ENCODE assay signal across 23 mouse cellular contexts in the genomic region with DNA sequence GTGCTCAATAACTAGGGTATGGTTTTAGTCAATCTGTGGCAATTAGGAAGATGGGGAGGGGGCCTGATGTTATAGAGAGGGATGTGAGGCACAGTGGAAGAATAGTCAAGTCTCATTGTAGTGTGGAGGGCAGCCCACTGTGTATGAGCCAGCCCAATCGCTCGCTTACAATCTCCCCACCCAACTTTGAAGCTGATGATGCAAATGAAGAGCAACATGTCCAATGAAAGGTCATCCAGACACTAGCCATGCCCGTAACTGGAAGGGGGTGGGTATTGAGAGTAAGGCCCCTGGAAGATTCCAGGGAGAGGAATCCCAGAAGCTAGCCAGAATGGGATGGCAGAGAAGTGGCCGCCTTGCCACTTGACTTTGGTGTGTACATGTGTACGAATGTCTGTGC. TPM values are rescaled to one million over a fixed set of nuclear protein-coding genes. Genes with fewer than 3 reads are reported as not detected.
DNase-seq lines count a peak whose midpoint lies in the region; ATAC-seq and TF ChIP-seq lines count a peak whose summit lies in the region.
"Had no signal": no experiment of that assay in that cellular context is flagged by ENCODE, and none has a peak within 500 bp of the region (broad histone marks: within the 10 kb centered on the region; RNA-seq: fewer than 3 reads in every experiment).

No protein-coding gene starts in this region.

- H3K4me2 ChIP-seq in hindbrain, embryonic 14.5 days (replicated peaks), result no peak overlapping the region
- no peak overlapping the region for H3K4me2 ChIP-seq in neural tube, embryonic 11.5 days (ENCODE audit: low read depth)
- no peak overlapping the region for H3K4me2 ChIP-seq in myocyte (ENCODE audit: low read depth)
- H3K4me2 ChIP-seq: embryonic facial prominence, embryonic 15.5 days; forebrain, embryonic 12.5 days; heart, embryonic 11.5 days; limb, embryonic 15.5 days; liver, embryonic 13.5 days had no signal

- TF ChIP-seq POLR2A in myocyte (IDR thresholded peaks at IDR 0.05; ENCODE audit: insufficient read length, low read depth), result no peak

- H3K4me1 ChIP-seq in hindbrain, embryonic 10.5 days (replicated peaks), result peaks cover 41% of the 10 kb centered on the region
- H3K4me1 ChIP-seq in hindbrain, embryonic 14.5 days (replicated peaks; ENCODE audit: control insufficient read depth, insufficient read depth, low read length), result peaks cover 29% of the 10 kb centered on the region
- peaks cover 12% of the 10 kb centered on the region for H3K4me1 ChIP-seq in neural tube, embryonic 11.5 days (ENCODE audit: control insufficient read depth, insufficient read depth, low read length)
- H3K4me1 ChIP-seq: liver, embryonic 13.5 days had no signal

- no peaks in the 10 kb centered on the region for H3K9me3 ChIP-seq in hindbrain, embryonic 10.5 days
- no peaks in the 10 kb centered on the region for H3K9me3 ChIP-seq in hindbrain, embryonic 14.5 days (ENCODE audit: control insufficient read depth, low read length)
- no peaks in the 10 kb centered on the region for H3K9me3 ChIP-seq in neural tube, embryonic 11.5 days (ENCODE audit: control insufficient read depth, low read length)
- H3K9me3 ChIP-seq: embryonic facial prominence, embryonic 15.5 days; forebrain, embryonic 12.5 days; limb, embryonic 10.5 days; limb, embryonic 15.5 days; liver, embryonic 13.5 days had no signal

- no peaks in the 10 kb centered on the region for H3K27me3 ChIP-seq in hindbrain, embryonic 10.5 days (ENCODE audit: insufficient read depth, poor library complexity, severe bottlenecking)
- H3K27me3 ChIP-seq in hindbrain, embryonic 14.5 days (ENCODE audit: control insufficient read depth, insufficient read depth, low read length), result no peaks in the 10 kb centered on the region
- no peaks in the 10 kb centered on the region for H3K27me3 ChIP-seq in neural tube, embryonic 11.5 days (ENCODE audit: control insufficient read depth, insufficient read depth, low read length)
- peaks cover 13% of the 10 kb centered on the region for H3K27me3 ChIP-seq in myocyte (ENCODE audit: control insufficient read depth, insufficient read depth, insufficient read length)
- H3K27me3 ChIP-seq: embryonic facial prominence, embryonic 15.5 days; limb, embryonic 15.5 days; liver, embryonic 13.5 days had no signal

- no peak for ATAC-seq in hindbrain, embryonic 14.5 days (ENCODE audit: low FRiP score)
- 0 out of 2 replicates have a peak, but pooled peaks have one; percentile 45 for ATAC-seq in neural tube, embryonic 11.5 days (ENCODE audit: insufficient read depth, low FRiP score, low TSS enrichment)
- ATAC-seq: inflammation-experienced regulatory T-cells, adult 6 months; lung, postnatal 0 days had no signal

- DNase-seq in hindbrain, embryonic 10.5 days (ENCODE audit: low spot score), result no peak
- no peak for DNase-seq in hindbrain, embryonic 14.5 days (ENCODE audit: low spot score)
- no peak for DNase-seq in neural tube, embryonic 11.5 days (ENCODE audit: low spot score)
- DNase-seq in neural tube, embryonic 10.5 days (ENCODE audit: extremely low spot score, low spot score), result no peak
- DNase-seq in right cerebral cortex, postnatal 36 days (ENCODE audit: low spot score in 2 of 2), result no peak
- no peak for DNase-seq in thymus, postnatal 36 days
- DNase-seq: adrenal gland, postnatal 25 days; cerebellum, adult 11-12 months; gastrocnemius, postnatal 36 days; heart, adult 18-20 months; kidney, adult 18-20 months; liver, embryonic 13.5 days; lung, adult 18-20 months; lung, postnatal 4 days had no signal

- peak overlapping the region; percentile 18; the same call in 1 of the 2 replicates for H3K27ac ChIP-seq in hindbrain, embryonic 10.5 days
- no peak overlapping the region for H3K27ac ChIP-seq in hindbrain, embryonic 14.5 days
- no peak overlapping the region for H3K27ac ChIP-seq in neural tube, embryonic 11.5 days (ENCODE audit: low read depth, low read length)
- H3K27ac ChIP-seq: forebrain, embryonic 12.5 days; limb, embryonic 10.5 days; liver, embryonic 13.5 days had no signal

- H3K4me3 ChIP-seq in hindbrain, embryonic 10.5 days, result no peak overlapping the region
- no peak overlapping the region for H3K4me3 ChIP-seq in hindbrain, embryonic 14.5 days (replicated peaks; ENCODE audit: low read length)
- no peak overlapping the region for H3K4me3 ChIP-seq in neural tube, embryonic 11.5 days (ENCODE audit: low read depth, low read length)
- no peak overlapping the region for H3K4me3 ChIP-seq in myocyte
- H3K4me3 ChIP-seq: embryonic facial prominence, embryonic 15.5 days; forebrain, embryonic 12.5 days; limb, embryonic 10.5 days; limb, embryonic 15.5 days; liver, embryonic 13.5 days; megakaryocyte, embryonic 14.5 days had no signal

- 83% methylated on average over 5 of the region's 5 CpGs for WGBS in hindbrain, embryonic 10.5 days
- 74% methylated on average over 5 of the region's 5 CpGs for WGBS in hindbrain, embryonic 14.5 days
- WGBS in neural tube, embryonic 11.5 days, result 85% methylated on average over 5 of the region's 5 CpGs

- H3K9ac ChIP-seq in hindbrain, embryonic 14.5 days, result no peak overlapping the region
- H3K9ac ChIP-seq in neural tube, embryonic 11.5 days (ENCODE audit: low read length), result no peak overlapping the region
- H3K9ac ChIP-seq: embryonic facial prominence, embryonic 15.5 days; forebrain, embryonic 12.5 days; limb, embryonic 15.5 days; liver, embryonic 13.5 days had no signal

- no peaks in the 10 kb centered on the region for H3K79me2 ChIP-seq in myocyte (ENCODE audit: control insufficient read depth, insufficient read depth)

- no peaks in the 10 kb centered on the region for H3K36me3 ChIP-seq in hindbrain, embryonic 10.5 days
- no peaks in the 10 kb centered on the region for H3K36me3 ChIP-seq in hindbrain, embryonic 14.5 days (replicated peaks; ENCODE audit: control insufficient read depth, insufficient read depth)
- no peaks in the 10 kb centered on the region for H3K36me3 ChIP-seq in neural tube, embryonic 11.5 days (ENCODE audit: control insufficient read depth, insufficient read depth, low read length)
- no peaks in the 10 kb centered on the region for H3K36me3 ChIP-seq in myocyte (ENCODE audit: control insufficient read depth, insufficient read depth)
- H3K36me3 ChIP-seq: embryonic facial prominence, embryonic 15.5 days; forebrain, embryonic 12.5 days; limb, embryonic 10.5 days; limb, embryonic 15.5 days; liver, embryonic 13.5 days had no signal

- H3ac ChIP-seq in myocyte (ENCODE audit: control insufficient read depth, insufficient read length), result no peak overlapping the region

TF ChIP-seq in myocyte, 11 proteins besides CTCF, POLR2A, EP300 and RAD21:
- TF ChIP-seq CEBPB (IDR thresholded peaks at IDR 0.05; ENCODE audit: insufficient read depth, poor library complexity, severe bottlenecking) (peak; percentile 79; the same call in 1 of the 2 replicates), MAX (IDR thresholded peaks at IDR 0.05; ENCODE audit: low read depth) (no peak), E2F4 (IDR thresholded peaks at IDR 0.05; ENCODE audit: insufficient read depth) (no peak)

RNA-seq across cellular contexts. Expression of a gene that starts 33.0 kb away (rescaled TPM):
- polyA plus RNA-seq in hindbrain, embryonic 10.5 days (2016; fragmentation: Nextera tagmentation; extraction: Ambion mirVana), result 21.1 and 27.4 TPM in 2 replicates
- polyA plus RNA-seq in hindbrain, embryonic 14.5 days (2014; fragmentation: Nextera tagmentation; extraction: Ambion mirVana), result 27.5 and 31.2 TPM in 2 replicates
- polyA plus RNA-seq in neural tube, embryonic 11.5 days (2014; fragmentation: Nextera tagmentation; extraction: Ambion mirVana), result 26.6 and 27.8 TPM in 2 replicates
- polyA plus RNA-seq in myocyte (2012; fragmentation: generic; extraction: Trizol), result 1.6 TPM
